Mouse (Mus musculus) kidney, adult 8-10 months (tissue): ENCODE measurements around the gene Socs2.

Source experiments
- DNase-seq, 2 experiments: peaks; one replicate each; pipeline ENCODE4 v3.0.0; 2022

Socs2 gene

DNA sequence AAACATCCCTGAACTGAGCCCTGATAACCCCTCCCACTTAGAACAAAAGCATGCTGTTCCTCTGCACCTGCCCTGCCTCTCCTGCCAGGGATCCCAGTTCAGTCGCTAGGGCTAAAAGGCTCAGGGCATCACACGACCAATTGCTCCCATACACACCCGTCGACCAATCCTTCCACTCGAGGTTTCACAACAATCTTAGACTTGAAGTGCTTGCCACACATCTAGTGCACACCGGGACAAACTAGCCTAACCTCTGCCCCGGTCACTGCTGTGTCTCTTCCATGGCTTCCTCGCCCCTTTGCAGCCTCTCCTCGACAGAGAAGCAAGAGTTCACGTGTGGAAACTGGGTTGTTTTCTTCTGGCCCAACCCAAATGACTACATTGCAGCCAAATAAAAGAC lies 3.3 kb upstream of the Socs2 start:
- no peak for DNase-seq

DNA sequence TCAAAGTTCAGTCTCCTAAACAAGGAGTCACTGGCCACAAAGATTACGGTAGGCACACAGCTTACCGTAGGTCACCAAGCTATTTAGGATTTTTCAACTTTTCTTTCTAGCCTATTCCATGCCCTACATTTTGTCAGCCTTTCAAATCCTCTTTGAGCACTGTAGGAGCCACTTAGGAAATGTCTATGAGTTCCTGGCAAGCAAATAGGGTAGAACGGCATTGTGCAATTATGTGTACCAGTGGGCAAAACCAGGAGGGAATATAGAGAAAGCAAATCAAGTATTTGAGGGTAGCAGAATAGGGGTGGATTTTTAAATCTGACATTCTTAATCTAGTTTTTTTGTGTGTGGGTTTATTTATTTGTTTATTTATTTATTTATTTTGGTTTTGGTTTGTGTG lies 2.7 kb upstream of the Socs2 start:
- DNase-seq = no peak

DNA sequence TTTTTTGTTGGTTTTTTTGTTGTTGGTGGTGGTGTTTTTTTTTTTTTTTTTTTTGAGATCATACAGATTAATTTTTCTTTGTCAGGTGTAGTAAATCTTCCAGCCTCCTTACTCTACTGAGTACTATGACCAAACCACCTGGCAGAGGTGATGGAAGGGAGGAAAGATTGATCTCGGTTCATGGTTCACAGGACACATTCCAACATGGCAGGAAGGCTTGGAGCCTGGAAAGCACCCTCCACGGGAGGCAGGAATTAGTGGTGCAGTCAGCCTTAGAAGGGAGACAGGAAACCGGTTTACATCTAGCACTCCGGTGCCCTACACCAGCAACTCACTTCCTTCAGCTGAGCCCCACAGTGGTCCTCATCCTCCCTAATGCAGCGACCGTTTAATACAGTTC lies 1.7 kb upstream of the Socs2 start:
- peak; percentile 65 to 68 for DNase-seq

DNA sequence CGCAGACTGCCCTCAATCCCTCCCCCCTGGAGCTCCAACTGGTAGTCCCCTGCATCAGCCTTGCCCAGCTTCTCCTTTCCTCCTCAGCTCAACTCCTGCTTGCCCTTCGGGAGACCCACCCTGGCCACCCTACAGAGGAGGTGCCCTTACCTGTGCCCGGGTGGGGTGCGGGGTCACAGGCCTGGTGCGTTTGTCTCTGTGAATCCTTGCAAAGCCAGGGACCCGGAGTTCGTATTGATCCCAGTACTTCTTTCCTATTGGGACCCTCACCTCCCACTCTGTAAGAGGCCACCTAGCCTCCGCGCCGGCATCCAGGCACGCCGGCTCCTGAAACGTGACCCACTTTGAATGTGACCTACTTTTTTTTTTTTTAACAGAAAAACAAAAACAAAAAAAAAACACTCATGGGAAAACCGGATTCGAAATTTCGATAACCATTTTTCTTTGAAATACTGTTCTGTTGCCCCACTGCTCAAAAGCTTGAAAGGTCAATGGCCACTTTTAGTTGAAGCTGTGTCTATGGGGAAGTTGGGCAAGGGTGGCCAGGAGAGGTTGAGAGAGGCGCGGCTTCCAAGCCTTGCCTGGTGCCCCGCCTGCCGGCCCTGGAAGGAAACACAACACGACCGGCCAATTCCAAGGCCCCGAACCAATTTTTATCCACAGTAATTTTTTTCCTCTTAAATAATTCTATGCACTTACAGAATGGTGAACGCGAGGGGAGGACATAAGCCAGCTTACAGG lies 686 bp upstream of the Socs2 start:
- DNase-seq = peak; percentile 70 to 80

DNA sequence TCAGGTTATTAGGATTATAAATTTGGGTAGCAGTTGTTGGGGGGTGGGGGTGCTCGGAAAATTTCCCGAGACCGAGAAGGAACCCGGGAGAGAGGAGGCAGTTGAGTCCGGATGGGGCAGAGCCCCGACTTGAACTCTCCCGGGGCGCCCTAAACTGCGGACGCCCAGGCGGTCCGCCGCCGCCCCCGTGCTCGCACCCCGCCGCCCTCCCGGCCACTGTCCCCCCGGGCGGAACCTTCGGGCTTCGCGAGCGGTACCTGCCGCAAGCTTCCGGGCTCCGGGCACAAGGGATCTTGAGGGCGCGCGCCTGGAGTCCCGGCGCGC lies 657 bp downstream of the Socs2 start:
- DNase-seq = no peak

DNA sequence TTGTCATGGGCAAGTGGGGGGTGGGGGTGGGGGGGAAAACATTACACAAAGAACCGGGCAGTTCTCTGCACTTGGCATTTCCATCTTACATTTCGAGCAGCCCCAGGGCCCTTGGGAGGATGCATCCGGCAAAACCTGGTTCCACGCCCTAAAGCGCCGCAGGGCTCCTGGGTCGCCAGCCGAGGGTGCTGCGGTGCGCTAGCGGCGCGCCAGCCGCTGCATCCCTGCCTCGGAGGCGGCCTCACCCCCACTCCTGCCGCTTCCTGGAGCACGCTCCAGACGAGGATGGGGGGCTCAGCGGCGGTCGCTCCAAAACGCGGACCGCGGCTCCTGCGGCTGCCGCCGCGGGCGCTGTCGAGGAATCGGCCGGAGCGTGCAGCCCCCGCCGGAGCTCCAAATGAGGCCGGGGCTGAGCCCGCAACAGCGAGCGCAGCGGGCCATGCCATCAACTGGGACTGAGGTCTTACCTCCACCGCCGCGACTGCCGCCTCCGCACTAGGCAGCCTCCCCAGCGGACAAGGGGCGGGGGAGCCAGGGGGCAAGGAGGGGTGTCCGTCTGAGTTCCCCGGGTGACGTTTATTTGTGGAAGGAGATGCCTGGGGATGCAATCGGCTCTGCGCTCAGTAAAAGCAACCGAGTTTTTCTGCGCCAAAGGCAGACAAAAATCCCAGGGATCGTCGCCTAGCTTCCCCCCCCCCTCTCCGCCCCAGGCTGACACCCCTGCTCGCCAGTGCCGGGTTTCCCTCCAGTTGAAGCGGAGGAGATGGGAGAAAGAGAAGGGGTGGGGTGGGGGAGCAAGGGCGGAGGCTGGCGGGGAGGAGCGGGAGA lies 1.2 kb downstream of the Socs2 start:
- DNase-seq = peak in 1 of 2 experiments; percentile 35

DNA sequence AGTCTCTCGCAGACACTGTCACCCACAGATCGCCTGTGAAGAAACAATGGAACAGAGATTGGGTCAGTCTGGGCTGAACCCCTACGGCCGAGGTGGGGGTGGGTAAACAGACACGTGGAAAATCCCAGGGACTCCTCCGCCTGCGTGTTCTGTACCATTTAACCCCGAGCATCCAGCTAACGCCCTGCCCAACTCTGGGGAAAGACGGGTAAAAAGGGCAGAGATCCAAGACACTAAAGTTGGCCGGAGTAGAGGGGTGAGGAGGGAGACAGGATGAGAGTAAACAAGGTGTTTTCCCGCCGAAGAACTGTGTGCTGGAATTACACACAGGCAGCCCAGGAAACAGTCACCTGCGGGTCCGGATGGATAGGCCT lies 1.8 kb downstream of the Socs2 start:
- no peak for DNase-seq

DNA sequence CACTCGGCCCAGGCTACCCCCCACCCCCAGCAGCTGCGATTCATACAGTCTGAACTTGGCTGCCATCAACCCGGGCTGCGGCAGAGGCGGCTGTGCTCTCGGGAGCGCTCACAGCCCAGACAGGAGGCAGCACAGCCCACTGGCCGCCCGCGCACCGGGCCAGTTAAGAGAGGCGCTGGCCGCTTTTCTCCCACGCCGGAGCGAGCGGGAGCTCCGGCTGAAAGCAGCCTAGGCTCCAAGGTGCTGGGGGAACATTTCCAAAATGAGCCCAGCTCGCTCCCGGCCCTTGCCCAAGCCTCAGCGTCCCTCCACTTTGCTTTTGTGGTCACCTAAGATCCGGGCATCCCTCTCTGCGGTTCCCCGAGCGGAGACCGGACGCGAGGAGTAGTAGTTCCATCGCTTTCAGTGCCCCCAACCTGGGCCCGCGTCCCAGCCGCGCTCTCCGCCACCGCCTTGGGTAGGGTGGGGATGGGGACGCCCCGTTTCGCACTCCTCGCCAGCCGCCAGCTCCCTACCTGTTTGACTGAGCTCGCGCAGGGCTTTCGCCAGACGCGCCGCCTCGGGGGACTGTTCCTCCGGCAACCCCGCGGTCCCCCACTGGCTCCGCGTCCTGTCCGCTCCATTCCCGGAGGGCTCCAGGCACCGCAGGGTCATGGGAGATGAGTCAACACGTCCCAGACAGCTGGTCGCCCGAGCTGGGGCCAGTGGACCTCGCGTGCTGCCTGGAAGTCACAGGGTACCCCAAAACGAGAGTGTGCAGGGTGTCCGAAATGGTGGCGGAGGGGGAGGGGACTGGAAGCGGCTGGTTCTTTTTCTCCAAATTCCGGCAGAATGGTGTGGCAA lies 2.4 kb downstream of the Socs2 start:
- peak in 1 of 2 experiments; percentile 36 for DNase-seq

DNA sequence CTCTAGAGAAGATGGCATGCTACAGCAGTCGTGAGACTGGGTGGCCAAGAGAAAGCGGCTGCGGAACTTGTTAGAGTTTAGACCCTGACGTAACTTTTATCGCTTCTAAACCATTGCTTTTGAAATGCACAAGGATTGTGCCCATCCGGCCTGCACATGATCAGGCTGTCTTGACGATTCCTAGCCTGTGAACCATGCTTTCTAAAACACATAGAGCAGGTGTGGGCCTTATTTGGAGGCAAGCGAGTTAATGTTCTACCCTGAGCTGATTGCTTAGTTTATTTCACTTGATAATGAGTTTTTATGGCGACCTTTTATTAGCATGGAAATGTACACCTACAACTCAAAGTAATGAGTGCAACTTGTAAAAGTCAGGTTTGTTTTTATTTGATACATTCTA lies 5.8 kb downstream of the Socs2 start:
- DNase-seq = peak in 1 of 2 experiments; percentile 43

DNA sequence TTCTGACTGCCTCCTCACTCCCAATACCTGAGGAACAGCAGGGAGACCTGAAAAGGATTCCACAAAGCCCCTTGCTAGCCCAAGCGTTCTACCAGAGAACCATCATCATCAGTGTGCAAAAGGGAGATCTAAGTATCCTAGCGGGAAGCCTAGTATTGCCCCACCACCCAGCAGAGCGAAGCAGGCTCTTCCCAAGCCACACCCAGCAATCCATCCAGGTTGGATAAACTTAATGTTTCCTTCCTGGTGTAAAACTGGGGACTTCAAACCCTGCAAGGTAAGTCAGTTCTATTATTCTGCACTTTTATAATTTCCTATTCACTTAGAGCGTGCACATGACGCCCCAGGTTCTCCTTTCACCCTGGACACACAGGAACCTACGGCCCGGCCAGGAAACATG lies 6.3 kb downstream of the Socs2 start:
- no peak for DNase-seq

DNA sequence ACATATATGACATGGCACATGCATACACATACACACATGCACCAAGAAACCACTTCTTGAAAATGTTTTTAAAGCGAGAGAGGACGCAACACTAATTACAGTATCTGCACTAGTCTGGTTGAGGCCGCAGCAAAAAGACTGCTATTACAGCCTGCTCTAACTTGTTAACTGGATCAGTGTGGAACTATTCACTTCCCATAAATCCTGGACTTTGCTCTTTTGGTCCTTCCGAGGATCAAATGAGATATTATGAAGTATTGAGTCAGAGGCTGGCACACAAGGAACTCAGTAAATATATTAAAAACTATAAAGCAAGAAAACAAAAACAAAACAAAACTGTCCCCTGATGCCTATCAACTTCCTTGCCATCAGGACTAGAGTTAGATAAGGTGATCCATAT lies 6.8 kb downstream of the Socs2 start:
- no peak for DNase-seq

DNA sequence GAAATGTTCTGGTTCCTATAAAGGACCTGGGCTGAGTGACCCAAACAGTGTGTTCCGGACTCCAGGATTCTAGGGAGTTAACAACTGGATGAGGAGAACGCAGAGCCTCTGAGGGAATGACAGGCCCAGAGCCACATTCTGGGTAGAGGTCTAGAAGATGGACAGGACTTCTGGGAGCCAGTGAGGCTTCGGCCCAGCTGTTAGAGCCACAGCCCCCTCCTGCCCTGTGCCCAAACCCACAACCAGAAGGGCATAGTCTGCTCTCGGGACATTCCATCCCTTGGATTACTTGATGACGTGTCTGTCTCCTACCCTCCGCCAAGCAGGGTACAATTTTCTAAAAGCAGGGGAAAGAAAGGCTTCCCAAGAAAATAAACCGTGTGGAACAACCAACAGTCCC lies 7.8 kb downstream of the Socs2 start:
- DNase-seq = no peak

DNA sequence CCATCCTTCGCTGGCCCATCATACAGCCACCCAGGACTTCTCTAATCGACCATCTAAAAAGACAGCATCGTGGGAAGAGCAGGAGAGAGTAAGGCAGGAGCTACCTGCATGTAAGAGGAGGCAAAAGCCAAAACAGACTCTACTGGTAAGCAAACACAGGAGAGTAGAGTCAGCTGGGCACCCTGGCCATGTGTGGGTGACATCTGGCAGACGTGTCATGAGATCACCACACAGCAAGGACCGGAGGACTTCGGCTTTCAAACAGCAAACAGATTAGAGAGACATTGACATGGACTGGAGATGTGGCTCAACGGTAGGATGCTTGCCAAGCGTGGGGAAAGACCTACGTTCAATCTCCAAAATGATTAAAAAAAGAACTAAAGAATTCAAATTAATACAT lies 8.5 kb downstream of the Socs2 start:
- DNase-seq = no peak

DNA sequence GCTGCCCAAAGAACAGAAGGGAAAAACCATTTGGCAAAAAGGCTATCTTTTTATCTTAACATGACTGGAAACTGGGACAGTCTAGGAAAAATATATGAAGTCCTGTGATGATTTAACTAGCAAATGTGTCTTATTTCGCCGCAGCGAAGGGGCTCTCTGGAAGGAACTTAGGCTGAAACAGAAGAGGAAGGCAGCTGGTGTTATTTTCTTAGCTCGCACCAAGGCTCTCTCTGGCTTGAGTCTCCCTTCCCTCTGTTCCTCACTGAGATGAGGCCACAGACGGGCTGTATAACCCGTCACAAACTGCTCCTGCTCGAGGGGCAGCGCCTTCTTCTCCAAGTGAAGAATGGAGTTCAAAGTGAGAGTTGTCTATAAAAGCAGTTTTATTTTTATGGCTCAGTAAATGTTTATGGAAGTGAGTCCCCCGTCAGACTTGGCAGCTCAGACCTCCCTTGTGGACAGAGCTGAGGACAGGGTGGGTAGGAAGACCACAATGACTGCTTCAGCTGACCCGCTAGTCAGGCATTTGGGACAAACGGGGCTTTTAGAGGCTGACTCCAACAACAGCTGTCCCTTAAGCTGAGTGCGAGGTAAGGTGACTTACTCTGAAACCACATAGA lies 9.3 kb downstream of the Socs2 start:
- DNase-seq = no peak

DNA sequence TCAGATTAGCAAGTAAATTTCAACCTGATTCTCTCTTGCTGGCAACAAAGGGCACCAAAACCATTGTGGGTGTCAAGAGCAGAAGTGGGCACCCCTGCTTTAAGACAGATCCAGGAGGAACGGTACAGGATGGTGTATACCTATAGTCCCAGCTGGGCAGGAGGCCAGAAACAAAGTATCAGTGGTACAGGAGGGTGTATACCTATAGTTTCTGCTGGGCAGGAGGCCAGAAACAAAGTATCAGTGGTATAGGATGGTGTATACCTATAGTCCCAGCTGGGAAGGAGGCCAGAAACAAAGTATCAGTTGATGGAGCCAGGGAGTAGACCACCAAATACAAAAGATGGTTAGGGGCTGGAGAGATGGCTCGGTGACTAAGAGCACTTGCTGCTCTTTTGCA lies 12.2 kb downstream of the Socs2 start:
- no peak for DNase-seq

DNA sequence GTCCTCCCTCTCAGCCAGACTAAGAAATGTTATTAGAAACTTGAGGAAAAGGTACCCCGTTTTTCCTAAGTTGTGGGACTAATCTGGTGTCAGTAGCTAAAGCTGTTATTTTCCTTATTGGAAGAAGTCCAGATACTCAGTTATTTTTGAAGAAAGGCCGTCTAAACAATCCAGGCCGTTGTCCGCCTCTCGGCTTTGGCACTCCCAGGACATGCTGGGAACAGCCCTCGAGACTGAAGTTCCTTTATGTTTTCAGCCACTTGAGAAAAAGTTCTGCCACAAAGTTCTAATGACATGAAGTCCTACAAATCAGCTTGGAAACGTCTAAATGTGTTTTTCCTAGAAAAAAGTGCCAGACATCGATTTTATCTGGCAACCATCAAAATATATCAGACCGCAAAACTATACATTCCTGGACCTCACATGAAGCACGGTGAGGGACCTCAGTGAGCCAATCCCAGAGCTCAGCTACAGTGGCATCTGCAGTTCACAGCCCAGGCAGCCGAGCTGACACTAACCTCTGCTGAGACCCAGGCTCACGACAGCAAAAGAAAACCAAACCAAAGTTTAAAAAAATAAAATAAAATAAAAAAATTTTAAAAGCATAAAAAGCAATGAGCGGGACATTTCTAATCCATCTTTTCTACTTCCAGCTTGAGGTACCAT lies 17.2 kb downstream of the Socs2 start:
- no peak for DNase-seq

DNA sequence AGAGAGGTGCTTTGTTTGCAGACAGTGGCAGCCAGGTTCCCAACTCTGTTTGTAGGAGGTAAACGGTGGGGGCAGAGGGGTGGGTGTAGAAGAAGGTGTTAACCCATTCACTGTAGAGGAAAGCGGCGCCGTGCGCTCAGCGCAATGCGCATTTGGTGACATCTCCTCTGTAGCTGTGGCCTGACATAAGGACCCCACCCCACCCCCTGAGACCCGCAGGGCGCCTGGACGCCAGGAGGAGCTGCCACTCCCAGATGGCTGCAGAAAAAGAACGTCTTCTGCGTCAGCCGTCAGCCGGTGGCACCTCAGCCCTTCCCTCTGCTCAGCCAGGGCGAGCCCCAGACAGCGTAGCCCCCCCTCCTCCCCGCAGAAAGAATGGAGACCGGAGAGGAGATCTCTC lies 18.5 kb downstream of the Socs2 start:
- DNase-seq = no peak

DNA sequence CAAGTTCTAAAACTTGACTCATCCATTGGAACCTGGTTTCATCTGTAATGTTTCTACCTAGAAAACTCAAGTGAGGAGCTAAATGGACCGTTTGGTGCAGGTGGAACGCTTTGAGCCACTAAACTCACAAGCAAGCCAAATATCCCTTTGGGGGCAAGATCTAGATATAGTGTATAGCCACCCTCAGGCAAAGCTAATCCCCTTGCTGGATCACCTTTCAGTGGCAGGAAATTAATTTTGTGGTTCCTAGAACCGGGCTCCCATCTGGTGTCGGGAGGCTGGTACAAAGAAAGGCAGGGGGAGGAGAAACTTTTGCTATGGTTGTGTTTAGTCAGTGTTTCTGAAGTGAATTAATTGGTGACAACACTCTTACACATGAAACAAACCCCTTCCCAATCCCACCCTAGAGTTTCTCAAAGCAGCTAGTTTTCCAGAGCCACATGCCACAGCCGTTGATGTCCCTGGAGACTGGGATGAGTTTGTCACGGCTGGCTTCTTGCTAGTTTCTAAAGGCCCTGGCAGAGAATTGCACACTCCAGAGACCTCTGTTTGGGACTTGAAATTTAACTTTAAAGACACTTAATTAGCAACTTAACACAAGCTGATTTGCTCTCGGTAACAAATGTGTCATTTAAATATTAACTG lies 19.7 kb downstream of the Socs2 start:
- DNase-seq = no peak

DNA sequence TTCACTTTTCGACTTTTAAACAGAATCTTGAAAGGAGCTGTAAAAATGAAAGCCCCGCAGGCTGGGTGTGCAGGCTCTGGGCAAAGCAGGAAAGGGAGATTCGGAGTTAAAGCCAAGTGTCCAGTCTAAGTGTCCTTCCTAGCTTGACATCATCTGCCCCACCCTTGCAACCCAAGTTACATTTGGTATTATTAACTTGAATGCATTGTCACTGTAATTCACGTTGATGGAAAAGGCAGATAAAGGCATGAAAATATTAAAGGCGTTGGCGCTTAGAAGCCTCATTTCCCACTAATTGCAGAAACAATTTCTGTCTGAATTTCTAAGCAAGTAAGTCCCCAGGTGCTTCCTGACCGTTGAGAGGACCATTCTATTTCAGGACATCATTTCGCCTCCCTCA lies 20.6 kb downstream of the Socs2 start:
- DNase-seq = no peak

DNA sequence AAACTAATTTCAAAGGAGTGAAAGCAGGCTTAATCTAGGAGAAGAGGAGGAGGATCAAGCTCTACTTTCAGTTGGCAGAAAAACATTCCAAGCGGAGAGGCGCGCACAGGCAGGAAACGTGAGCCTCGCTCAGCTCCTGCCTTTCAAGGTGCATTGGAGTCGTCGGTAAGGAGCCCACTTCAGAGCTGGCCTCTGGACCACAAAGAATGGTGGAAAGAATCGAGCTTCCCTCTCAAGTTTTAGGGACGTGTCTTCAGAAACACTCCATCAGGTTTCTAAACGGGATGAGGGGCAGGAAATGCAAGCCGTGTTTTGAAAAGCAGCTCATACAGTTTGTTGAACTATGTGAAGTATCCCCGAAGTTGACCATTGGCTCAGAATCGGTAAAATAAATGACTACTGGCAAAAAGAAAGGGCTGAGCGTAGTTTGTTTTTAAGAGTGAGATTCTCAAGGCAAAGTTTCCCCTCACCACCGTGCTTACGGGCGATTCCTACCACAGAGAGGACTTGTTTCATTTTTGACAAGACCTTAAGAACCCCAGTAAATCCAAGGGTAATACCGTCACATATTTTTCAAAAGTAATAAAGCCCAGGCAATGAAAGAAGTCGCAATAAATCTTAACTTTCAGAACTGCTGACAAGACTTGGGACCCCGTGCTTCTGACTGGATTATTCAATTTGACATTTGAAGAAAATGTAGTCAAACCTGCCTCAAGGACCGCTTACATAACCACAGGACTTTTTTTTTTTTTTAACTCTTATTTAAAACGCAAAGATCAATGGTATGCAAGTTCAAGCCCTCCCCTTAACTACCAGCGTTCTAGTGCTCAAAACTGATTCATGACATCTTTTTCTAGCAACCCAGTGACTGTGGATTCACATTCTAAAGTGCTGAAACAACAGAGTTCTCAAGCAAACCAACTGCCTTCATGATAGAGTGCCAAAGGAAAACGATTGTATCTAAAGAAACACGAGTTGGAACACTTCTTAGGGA lies 21.9 kb downstream of the Socs2 start:
- DNase-seq = no peak

DNA sequence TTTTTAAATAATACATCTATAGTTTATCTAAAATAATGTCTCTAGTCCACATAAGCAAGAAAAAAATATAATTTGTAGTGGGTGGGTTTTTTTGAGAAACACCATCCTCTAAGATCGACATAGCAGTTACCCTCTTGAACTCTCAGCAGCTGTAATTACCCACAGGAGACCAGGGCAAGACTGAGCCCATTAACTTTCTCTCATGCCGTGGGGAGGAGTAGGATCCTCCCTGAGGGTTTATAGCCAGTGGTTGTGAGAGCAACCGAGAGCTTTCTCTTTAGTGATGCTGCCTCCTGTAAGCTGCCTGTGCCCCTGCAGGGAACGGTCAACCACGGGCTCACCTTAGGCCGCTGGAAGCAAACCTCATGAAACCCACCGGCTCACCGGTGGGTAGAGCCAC lies 24.9 kb downstream of the Socs2 start:
- no peak for DNase-seq
